Mouse (Mus musculus) brain, embryonic 18.5 days (tissue): Measurements from ENCODE around the gene Lyrm7.
A peak's percentile ranks its signal among the peaks of the same experiment; 100 is the strongest.
"Not testable (repeated sequence)": the region's sequence is repeated elsewhere in the genome, so short reads cannot be mapped to it uniquely, and the experiment has no call there.

Experiments used
- DNase-seq: peaks from one replicate; pipeline ENCODE4 v3.0.0-alpha.2; 2012; ENCODE audit warnings: low read depth, low spot score

Gene Lyrm7

GRCm38 (mm10) chr11:54881051-54881474 lies 20.3 kb upstream of the Lyrm7 start:
- DNase-seq = no peak

DNA sequence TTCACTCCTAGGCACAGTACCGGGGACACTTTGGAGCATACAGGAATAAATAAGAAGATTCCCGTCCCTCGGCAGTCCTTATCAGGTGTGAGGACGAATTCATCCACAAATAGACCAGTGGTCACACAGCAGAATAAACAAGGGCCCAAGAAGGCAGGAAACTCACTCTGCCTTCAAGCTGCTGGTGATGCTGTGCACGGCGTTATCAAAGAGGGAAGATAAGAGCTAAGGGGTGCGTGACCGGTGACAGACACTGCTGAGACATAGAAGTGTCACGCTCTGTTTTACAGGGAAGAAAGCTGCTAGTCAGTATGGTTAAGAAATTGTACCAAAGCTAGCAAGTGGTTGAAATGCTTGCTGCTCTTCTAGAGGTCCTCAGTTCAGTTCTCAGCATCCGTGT lies 19.2 kb upstream of the Lyrm7 start:
- no peak for DNase-seq

GRCm38 (mm10) chr11:54879434-54879833 lies 18.7 kb upstream of the Lyrm7 start:
- DNase-seq = no peak

DNA sequence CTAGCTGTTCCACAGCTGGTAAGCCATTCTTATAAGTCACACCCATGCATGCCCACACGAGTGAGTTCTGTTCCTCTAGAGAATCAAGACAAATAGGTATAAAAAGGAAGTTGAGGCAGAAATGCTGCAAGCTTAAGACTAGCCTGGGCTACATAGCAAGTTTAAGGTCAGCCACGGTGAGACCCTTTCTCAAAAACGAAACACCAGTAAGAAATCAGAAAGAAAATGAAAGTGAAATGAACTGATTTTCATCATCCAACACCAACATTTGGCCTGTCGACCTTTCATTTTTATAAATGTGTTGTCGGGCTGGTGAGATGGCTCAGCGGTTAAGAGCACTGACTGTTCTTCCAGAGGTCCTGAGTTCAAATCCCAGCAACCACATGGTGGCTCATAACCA lies 18.2 kb upstream of the Lyrm7 start:
- no peak for DNase-seq

DNA sequence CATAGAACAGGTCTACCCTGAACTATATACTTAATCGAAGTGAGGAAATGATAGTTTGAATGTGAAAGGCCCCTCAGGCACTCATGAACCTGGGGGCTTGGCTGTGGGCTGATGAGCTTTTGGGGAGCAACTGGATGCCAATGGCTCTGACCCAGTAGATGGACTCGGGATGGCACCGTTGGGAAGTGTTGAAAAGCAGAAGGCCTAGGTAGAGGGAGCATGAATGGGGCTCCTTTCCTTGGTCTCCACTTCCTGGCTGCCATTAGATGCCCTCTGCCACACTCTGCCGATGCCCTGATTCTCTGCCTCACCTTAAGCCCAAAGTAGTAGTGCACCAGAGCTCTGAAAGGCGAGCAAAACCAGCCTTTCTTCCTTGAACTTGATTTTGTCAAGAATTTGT lies 15.3 kb upstream of the Lyrm7 start:
- no peak for DNase-seq

DNA sequence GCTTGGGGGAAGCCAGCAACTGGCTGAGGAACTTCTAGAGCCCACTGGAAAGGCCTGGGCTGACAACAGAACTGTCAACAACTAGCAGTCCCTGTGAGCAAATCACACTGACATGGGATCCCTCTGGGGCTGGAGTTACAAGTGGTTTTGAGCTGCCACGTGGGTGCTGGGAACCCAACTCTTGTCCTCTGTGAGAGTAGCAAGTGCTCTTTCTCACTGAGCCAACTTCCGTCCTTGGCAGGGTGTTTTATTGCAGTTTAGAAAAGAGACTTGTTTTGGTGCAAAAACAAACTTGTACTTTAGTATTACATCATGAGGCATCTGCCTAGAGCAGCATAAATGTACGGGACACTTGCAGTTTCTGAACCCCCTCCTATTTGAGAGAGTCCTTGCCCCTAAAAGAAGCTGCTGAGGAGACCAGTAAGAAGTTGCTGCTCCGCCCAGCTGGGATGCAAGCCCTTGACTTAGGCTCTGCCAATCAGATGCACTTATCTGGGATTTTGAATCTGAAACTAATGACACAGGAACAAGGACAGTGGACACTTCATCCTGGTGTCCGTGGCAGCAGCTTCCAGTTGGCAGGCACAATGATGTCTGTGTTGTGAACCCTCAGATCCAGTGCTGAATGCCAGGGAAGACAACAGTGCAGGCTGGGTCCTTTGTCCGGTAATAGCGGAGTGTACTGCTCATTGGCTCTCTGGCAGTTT lies 11.3 kb upstream of the Lyrm7 start:
- no peak for DNase-seq

- DNase-seq = no peak
Observed at GRCm38 (mm10) chr11:54869318-54869717, 8.6 kb upstream of the Lyrm7 start.

DNA sequence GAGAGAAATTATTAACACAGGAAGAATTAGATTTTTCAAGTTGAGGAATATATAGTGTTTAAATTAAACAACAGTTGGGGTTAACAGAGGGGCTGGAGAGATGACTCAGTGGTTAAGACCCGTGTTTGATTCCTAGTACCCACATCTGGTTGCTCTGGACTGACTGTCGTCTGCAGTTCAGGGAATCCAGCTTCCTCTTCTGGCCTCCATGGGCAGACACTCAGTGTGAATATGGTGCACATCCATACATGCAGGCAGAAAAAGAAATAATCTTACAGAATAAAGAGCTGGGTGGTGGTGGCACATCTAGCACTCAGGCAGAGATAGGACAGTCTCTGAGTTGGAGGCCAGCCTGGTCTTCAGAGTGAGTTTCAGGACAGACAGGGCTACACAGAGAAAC lies 7.7 kb upstream of the Lyrm7 start:
- no peak for DNase-seq

GRCm38 (mm10) chr11:54867903-54868434 lies 7.3 kb upstream of the Lyrm7 start:
- DNase-seq = no peak

DNA sequence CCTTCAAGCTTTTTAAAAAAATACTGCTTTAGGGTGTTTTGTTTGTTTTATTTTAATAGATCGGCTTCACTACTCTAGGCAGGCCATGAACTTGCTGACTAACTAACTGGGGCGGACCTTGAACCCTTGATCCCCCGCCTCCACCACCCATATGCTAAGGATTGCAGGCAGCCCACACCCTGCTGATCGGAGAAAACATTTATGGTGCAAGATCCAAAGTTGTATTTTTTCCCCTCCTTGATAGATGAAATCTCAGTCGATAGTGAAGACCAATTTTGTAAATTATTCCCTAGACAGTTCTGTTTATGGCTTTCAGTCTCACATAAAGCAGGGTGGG lies 6.3 kb upstream of the Lyrm7 start:
- DNase-seq = no peak

DNA sequence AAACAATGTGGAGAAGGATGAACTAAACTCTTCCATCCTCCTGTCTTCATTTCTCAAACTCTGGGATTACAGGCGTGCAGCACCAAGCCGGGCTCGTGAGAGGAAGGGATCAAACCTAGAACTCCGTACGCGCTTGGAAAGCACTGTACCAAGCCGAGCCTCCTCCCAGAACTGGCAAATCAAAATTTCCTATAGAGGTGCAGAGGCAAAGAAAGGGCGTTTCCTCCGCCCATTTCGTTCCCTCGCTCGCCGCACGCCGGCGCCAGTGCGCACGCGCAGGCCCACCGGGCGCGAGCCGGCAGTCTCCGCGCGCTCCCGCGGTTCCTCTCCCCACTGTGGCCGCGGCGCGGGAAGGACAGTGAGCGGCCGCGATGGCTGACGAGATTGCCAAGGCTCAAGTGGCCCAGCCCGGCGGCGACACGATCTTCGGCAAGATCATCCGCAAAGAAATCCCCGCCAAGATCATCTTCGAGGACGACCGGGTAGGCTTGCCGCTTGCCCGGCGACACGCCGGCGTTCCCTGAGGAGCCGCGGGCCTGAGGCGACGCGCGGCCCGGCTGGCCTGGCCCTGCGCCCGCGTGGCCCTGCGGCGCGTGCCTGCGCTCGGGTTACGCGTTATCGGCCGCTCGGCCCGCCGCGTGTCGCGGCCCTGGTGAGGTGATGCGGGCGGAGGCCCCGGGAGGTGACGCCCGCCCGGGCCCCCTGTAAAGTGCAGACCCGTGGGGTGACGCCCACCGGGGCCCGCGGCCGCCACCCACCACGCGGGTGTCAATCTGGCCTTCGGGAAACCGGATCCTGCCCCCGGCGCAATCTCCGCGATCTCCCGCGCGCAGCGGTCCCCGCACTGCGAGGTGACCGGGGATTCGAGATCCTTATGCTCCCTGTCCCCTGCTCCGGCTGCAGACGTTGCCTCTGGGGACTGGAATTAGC lies 5.7 kb upstream of the Lyrm7 start, which contains the start of gene Hint1:
Hint1 (plus strand) TSS at position 265 of the 930 bp plus-strand sequence.
- DNase-seq = peak; percentile 74

DNA sequence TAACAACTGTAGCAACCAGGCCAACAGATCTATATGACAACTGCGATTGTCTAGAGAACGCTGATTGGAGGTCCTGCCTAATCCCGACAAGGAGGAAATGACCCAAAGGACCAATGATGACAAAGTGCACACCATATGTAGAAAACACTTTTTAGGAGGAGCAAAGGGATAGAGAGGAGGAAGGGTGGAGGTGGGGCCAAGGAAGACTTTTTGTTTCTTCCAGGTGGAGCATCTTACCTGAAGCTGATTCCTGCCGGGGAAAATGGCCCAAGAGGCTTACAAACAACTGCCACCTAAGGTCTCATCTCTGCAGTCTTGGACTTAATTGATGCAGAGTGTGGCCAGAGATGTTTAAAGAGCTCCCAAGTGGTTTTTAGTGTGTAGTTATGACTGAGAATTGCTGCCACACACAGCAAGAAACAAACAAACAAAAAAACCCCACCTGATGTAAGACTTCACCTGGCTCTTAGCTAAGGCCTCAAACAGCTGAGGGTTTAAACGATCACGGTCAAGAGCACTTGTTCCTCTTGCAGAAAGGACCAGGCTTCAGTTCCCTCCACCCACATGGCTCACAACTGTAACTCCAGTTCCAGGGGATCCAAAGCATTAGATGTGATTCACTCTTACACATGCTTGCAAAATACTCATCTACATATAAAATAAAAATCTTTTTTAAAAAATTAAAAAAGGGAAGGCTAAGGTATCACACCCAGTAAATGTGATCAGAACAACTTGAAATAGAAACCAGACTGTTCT lies 4.8 kb upstream of the Lyrm7 start:
- no peak for DNase-seq

GRCm38 (mm10) chr11:54862621-54863520 lies 2.2 kb upstream of the Lyrm7 start:
- no peak for DNase-seq

DNA sequence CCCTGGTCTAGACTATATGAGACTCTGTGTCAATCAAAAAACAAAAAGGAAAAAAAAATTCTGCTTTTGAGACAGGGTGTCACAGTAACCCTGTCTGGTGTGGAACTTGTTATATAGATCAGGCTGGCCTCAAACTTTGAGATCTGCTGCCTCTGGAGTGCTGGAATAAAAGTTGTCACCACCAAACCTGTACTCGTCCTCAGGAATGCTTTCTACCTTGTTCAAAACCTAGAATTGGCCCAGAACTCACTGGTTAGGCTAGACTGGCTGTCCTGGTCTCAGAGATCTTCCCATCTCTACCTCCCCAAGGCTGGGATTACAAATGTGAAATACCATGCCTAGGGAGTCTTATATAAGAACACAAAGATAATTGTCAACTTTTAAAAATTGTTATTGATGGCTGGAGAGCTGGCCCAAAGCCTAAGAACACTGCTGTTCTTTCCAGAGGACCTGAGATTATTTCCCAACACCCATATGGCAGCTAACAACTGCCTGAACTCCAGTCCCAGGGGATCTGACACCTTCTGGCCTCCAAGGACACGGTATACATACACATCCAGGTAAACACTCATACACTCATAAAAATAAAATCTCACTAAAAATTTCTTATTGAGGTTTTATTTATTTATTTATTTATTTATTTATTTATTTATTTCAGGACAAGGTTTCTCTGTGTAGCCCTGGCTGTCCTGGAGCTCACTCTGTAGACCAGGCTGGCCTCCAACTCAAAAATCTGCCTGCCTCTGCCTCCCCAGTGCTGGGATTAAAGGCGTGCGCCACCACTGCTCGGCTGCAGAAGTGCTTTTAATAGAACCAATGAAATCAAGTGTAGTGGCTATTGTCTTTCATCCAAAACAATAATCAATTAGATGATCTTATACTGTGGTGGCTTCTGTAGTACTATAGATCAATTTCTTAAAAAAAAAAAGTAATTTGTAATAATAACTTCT lies 1.0 kb upstream of the Lyrm7 start:
- DNase-seq = no peak

GRCm38 (mm10) chr11:54859322-54860165 lies 1.2 kb downstream of the Lyrm7 start:
- DNase-seq = no peak

- DNase-seq = not testable (repeated sequence)
Observed at GRCm38 (mm10) chr11:54858880-54859279, 1.8 kb downstream of the Lyrm7 start.

GRCm38 (mm10) chr11:54851656-54852055 lies 9.1 kb downstream of the Lyrm7 start:
- no peak for DNase-seq

GRCm38 (mm10) chr11:54849961-54850758 lies 10.6 kb downstream of the Lyrm7 start:
- no peak for DNase-seq
